Mouse (Mus musculus): ENCODE results near the gene Slc1a7. TPM values are rescaled to one million over a fixed set of nuclear protein-coding genes. Genes with fewer than 3 reads are reported as not detected.

The Slc1a7 gene
- polyA plus RNA-seq, 1 experiment from 2014 or later = not detected

GRCm38 (mm10) chr4:107938124-107938523 lies 30.0 kb upstream of the Slc1a7 start:
- H3K4me3 ChIP-seq = no peak overlapping the region
- no peak overlapping the region for H3K4me2 ChIP-seq
- no peak for ATAC-seq (replicated peaks)
- no peak overlapping the region for H3K9ac ChIP-seq
- H3K27me3 ChIP-seq (replicated peaks) = no peaks in the 10 kb centered on the region
- H3K27ac ChIP-seq = no peak overlapping the region
- no peaks in the 10 kb centered on the region for H3K36me3 ChIP-seq (replicated peaks)
- H3K9me3 ChIP-seq = no peaks in the 10 kb centered on the region
- H3K4me1 ChIP-seq = no peaks in the 10 kb centered on the region
- WGBS = 74% methylated on average over 2 of the region's 2 CpGs

GRCm38 (mm10) chr4:107942741-107943140 lies 25.4 kb upstream of the Slc1a7 start:
- no peak for ATAC-seq (replicated peaks)
- Histone ChIP-seq H3K27ac (no peak overlapping the region), H3K4me2 (no peak overlapping the region), H3K4me3 (no peak overlapping the region), H3K9ac (no peak overlapping the region), H3K36me3 (replicated peaks) (no peaks in the 10 kb centered on the region), H3K27me3 (replicated peaks) (no peaks in the 10 kb centered on the region), H3K4me1 (no peaks in the 10 kb centered on the region), H3K9me3 (no peaks in the 10 kb centered on the region)
- WGBS = 90% methylated on average over 7 of the region's 7 CpGs

GRCm38 (mm10) chr4:107944141-107944540 lies 24.0 kb upstream of the Slc1a7 start:
- Histone ChIP-seq H3K4me1 (no peaks in the 10 kb centered on the region), H3K27ac (no peak overlapping the region), H3K4me3 (no peak overlapping the region), H3K36me3 (replicated peaks) (no peaks in the 10 kb centered on the region), H3K27me3 (replicated peaks) (no peaks in the 10 kb centered on the region), H3K4me2 (no peak overlapping the region), H3K9ac (no peak overlapping the region), H3K9me3 (no peaks in the 10 kb centered on the region)
- no peak for ATAC-seq (replicated peaks)
- WGBS = 88% methylated on average over 2 of the region's 2 CpGs

DNA sequence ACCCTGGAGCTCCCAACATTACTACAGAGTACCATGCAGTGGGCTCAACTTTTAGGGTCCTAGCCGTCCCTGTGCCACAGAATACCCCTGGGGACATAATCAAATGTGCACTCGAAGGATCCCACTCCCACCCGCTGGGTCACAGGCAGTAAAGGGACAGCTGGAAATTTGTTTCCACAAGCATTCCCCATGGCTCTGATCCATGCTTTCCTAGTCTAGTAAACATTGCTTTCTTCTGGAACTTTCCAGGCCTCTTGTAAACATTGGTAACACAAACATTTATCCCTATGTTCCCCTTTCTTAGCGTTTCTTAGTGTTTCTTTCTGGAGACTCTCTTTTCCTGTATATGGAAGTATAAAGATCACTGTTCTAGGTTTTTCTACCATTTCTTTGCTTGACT lies 18.2 kb upstream of the Slc1a7 start:
- Histone ChIP-seq H3K27ac (no peak overlapping the region), H3K4me1 (no peaks in the 10 kb centered on the region), H3K9me3 (no peaks in the 10 kb centered on the region), H3K4me3 (no peak overlapping the region), H3K27me3 (replicated peaks) (no peaks in the 10 kb centered on the region), H3K4me2 (no peak overlapping the region), H3K9ac (no peak overlapping the region), H3K36me3 (replicated peaks) (no peaks in the 10 kb centered on the region)
- no peak for ATAC-seq (replicated peaks)
- 89% methylated on average over 4 of the region's 4 CpGs for WGBS

GRCm38 (mm10) chr4:107952845-107953244 lies 15.3 kb upstream of the Slc1a7 start:
- H3K27ac ChIP-seq = no peak overlapping the region
- H3K36me3 ChIP-seq (replicated peaks) = no peaks in the 10 kb centered on the region
- no peak overlapping the region for H3K4me3 ChIP-seq
- no peaks in the 10 kb centered on the region for H3K4me1 ChIP-seq
- no peak overlapping the region for H3K9ac ChIP-seq
- H3K27me3 ChIP-seq (replicated peaks) = no peaks in the 10 kb centered on the region
- no peak for ATAC-seq (replicated peaks)
- H3K4me2 ChIP-seq = no peak overlapping the region
- H3K9me3 ChIP-seq = no peaks in the 10 kb centered on the region

- Histone ChIP-seq H3K4me1 (no peaks in the 10 kb centered on the region), H3K27me3 (replicated peaks) (no peaks in the 10 kb centered on the region), H3K4me3 (no peak overlapping the region), H3K4me2 (no peak overlapping the region), H3K9ac (no peak overlapping the region), H3K27ac (no peak overlapping the region), H3K9me3 (no peaks in the 10 kb centered on the region), H3K36me3 (replicated peaks) (no peaks in the 10 kb centered on the region)
- 53% methylated on average over 5 of the region's 5 CpGs for WGBS
- no peak for ATAC-seq (replicated peaks)
Observed at GRCm38 (mm10) chr4:107955691-107956090, 12.4 kb upstream of the Slc1a7 start.

DNA sequence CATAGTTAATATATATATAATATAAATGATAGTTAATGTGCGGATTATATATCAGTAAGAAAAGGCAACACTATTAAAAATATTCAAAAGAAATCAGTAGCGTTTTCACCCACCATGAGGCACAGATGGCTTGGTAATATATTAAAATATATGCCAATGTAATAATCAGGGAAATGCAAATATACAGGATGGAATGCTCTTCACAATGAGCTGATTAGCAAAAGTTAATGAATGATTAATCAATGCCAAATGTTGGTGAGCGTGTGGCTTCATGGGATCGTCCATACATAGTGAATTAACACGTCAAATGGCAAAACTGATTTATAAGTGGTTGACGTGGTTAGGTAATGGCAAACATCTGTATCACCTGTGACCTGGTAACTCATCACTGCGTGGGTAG lies 9.6 kb upstream of the Slc1a7 start:
- 0 out of 2 replicates have a peak, but pooled peaks cover 3% of the 10 kb centered on the region for H3K4me1 ChIP-seq
- no peak overlapping the region for H3K4me2 ChIP-seq
- no peak overlapping the region for H3K4me3 ChIP-seq
- 64% methylated on average over 7 of the region's 7 CpGs for WGBS
- no peaks in the 10 kb centered on the region for H3K27me3 ChIP-seq (replicated peaks)
- ATAC-seq (replicated peaks) = no peak
- H3K9me3 ChIP-seq = no peaks in the 10 kb centered on the region
- H3K27ac ChIP-seq = no peak overlapping the region
- H3K36me3 ChIP-seq (replicated peaks) = no peaks in the 10 kb centered on the region
- H3K9ac ChIP-seq = no peak overlapping the region

DNA sequence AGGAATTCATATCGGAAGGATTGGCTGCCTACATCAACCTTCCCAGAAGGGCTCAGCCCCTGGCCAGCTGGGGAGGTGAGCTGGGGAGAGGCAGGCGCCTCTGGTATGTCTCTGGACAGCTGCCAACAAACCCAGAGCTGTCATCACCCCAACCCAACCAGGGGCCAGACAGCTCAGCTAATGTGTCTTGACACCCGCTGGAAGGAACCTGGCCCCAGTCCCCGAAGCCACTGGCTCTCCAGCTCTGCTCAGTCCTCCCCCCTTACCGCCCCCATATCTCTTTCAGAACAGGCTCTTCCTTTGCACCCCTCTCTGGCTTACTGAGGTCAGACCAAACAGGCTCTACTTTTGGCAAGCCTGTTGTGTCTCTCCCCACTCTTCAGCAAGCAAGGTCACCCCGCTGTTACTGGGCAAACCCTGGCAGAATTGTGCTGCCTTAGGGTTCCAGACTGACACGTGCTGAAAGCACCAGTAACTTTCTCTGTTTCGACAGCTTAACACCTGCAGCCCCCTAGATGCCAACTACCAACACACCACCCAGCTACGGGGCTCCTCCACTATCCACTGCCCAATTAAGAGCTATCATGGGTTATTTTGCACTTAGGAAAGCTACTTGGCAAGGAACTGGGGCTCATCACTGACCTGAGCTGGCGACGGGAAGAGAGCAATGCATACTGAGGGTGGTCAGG lies 5.9 kb upstream of the Slc1a7 start:
- Histone ChIP-seq H3K4me2 (no peak overlapping the region), H3K4me3 (no peak overlapping the region), H3K4me1 (0 out of 2 replicates have a peak, but pooled peaks cover 3% of the 10 kb centered on the region), H3K36me3 (replicated peaks) (no peaks in the 10 kb centered on the region), H3K27ac (no peak overlapping the region), H3K9ac (no peak overlapping the region), H3K27me3 (replicated peaks) (no peaks in the 10 kb centered on the region), H3K9me3 (no peaks in the 10 kb centered on the region)
- 62% methylated on average over 11 of the region's 11 CpGs for WGBS
- ATAC-seq (replicated peaks) = no peak

DNA sequence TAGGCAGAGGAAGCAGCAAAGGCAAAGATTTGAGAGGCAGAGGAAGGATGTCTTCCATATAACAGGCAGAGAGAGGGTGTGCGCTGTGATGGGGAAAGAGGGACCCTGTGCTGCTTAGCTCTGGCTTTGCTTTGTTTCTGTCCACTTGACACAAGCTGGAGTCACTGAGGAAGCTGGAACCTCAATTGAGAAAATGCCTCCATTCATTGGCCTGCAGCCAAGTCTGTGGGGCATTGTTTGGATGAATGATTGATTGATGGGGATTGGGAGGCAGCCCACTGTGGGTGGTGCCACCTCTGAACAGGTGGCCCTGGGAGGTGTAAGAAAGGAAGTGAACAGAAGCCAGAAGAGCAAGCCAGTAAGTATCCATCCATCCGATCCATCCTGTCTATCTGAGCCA lies 5.3 kb upstream of the Slc1a7 start:
- H3K9ac ChIP-seq = no peak overlapping the region
- 70% methylated on average over 2 of the region's 2 CpGs for whole genome bisulfite sequencing
- H3K36me3 ChIP-seq (replicated peaks) = no peaks in the 10 kb centered on the region
- no peak overlapping the region for H3K4me3 ChIP-seq
- H3K4me1 ChIP-seq = 0 out of 2 replicates have a peak, but pooled peaks cover 3% of the 10 kb centered on the region
- no peak overlapping the region for H3K4me2 ChIP-seq
- H3K9me3 ChIP-seq = no peaks in the 10 kb centered on the region
- H3K27ac ChIP-seq = no peak overlapping the region
- no peaks in the 10 kb centered on the region for H3K27me3 ChIP-seq (replicated peaks)
- no peak for ATAC-seq (replicated peaks)

DNA sequence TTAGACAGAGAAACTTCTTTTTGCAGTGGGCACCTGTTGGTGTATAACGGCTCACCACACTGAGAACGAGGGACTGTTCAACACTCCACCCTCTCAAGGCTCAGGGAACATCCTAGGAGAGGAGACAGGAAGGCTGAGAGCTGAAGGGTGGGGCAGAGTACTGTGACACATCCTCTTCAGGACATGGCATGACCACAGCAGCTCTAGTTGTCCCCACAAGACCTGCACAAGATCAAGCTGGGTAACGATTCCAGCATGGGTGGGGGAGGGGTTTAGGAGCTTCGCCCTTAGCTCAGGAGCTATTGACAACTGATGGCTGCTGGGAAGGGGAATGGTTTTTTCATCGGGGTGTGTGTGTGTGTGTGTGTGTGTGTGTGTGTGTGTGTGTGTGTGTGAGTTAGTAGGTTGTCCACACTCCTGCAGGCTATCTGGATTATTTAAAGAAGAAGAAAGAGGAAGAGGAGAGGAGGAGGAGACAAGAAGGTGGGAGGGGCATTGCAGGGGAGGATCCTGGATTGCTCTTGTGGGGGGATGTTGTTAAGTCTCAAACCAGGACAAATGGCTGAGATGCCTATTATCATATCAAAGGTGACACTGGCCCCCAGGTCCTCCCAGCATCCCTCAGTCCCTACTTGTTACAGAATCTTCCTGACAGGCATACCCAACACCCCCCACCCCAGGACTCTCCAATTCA lies 1.6 kb upstream of the Slc1a7 start:
- no peak overlapping the region for H3K4me3 ChIP-seq
- 0 out of 2 replicates have a peak, but pooled peaks cover 6% of the 10 kb centered on the region for H3K4me1 ChIP-seq
- no peaks in the 10 kb centered on the region for H3K9me3 ChIP-seq
- H3K27ac ChIP-seq = no peak overlapping the region
- ATAC-seq (replicated peaks) = no peak
- 62% methylated on average over 5 of the region's 5 CpGs for WGBS
- H3K27me3 ChIP-seq (replicated peaks) = no peaks in the 10 kb centered on the region
- H3K9ac ChIP-seq = no peak overlapping the region
- H3K4me2 ChIP-seq = no peak overlapping the region
- H3K36me3 ChIP-seq (replicated peaks) = no peaks in the 10 kb centered on the region

- H3K27me3 ChIP-seq (replicated peaks) = no peaks in the 10 kb centered on the region
- H3K36me3 ChIP-seq (replicated peaks) = no peaks in the 10 kb centered on the region
- H3K9me3 ChIP-seq = no peaks in the 10 kb centered on the region
- no peak overlapping the region for H3K4me3 ChIP-seq
- H3K4me2 ChIP-seq = no peak overlapping the region
- H3K9ac ChIP-seq = no peak overlapping the region
- H3K27ac ChIP-seq = no peak overlapping the region
- 0 out of 2 replicates have a peak, but pooled peaks cover 2% of the 10 kb centered on the region for H3K4me1 ChIP-seq
- no peak for ATAC-seq (replicated peaks)
Observed at GRCm38 (mm10) chr4:107969781-107970180, 1.6 kb downstream of the Slc1a7 start.

- no peak overlapping the region for H3K4me2 ChIP-seq
- no peaks in the 10 kb centered on the region for H3K36me3 ChIP-seq (replicated peaks)
- ATAC-seq (replicated peaks) = no peak
- H3K4me1 ChIP-seq = 0 out of 2 replicates have a peak, but pooled peaks cover 5% of the 10 kb centered on the region
- no peaks in the 10 kb centered on the region for H3K27me3 ChIP-seq (replicated peaks)
- no peak overlapping the region for H3K27ac ChIP-seq
- no peak overlapping the region for H3K9ac ChIP-seq
- H3K4me3 ChIP-seq = no peak overlapping the region
- 95% methylated on average over 1 of the region's 1 CpGs for WGBS
- no peaks in the 10 kb centered on the region for H3K9me3 ChIP-seq
Observed at GRCm38 (mm10) chr4:107971162-107971561, 3.0 kb downstream of the Slc1a7 start.

GRCm38 (mm10) chr4:107974527-107974926 lies 6.4 kb downstream of the Slc1a7 start:
- no peaks in the 10 kb centered on the region for H3K27me3 ChIP-seq (replicated peaks)
- H3K4me3 ChIP-seq = no peak overlapping the region
- WGBS = 71% methylated on average over 11 of the region's 11 CpGs
- H3K9me3 ChIP-seq = no peaks in the 10 kb centered on the region
- no peak overlapping the region for H3K27ac ChIP-seq
- H3K9ac ChIP-seq = no peak overlapping the region
- no peaks in the 10 kb centered on the region for H3K36me3 ChIP-seq (replicated peaks)
- H3K4me1 ChIP-seq = 0 out of 2 replicates have a peak, but pooled peaks cover 2% of the 10 kb centered on the region
- no peak overlapping the region for H3K4me2 ChIP-seq
- no peak for ATAC-seq (replicated peaks)

Measured in midbrain, embryonic 15.5 days (tissue).